Mouse (Mus musculus) embryonic facial prominence, embryonic 11.5 days (tissue): ENCODE measurements at regions not wholly inside any gene's neighbourhood (a gene's known extent, or its start where the extent isn't known, plus 50 kb on each side); places are given as distances from the start of the nearest gene placed in this dataset.

ENCODE experiments used
- ATAC-seq: fragments of 200-750 bp; cut with Nextera tagmentation; replicated peaks from 2 replicates; pipeline ENCODE4 v1.8.0; 2017; ENCODE audit warnings: low read depth; ENCODE audit not compliant: insufficient number of reproducible peaks, low FRiP score, low TSS enrichment
- DNase-seq: peaks from one replicate; pipeline ENCODE4 v3.0.0-alpha.2; 2015; ENCODE audit warnings: low spot score
- H3K27ac ChIP-seq: fragments of 300-500 bp; sonication (generic); replicated peaks from 2 replicates; pipeline ENCODE4 v1.5.1; 2014; ENCODE audit warnings: mild to moderate bottlenecking, low read depth, low read length, control low read depth
- H3K27me3 ChIP-seq: fragments of 300-500 bp; sonication (generic); 2 replicates; pipeline ENCODE4 v1.6.1; 2014; ENCODE audit warnings: mild to moderate bottlenecking, low read length, moderate library complexity, mixed read lengths; ENCODE audit not compliant: control insufficient read depth, insufficient read depth
- H3K36me3 ChIP-seq: fragments of 300-500 bp; sonication (generic); replicated peaks from 2 replicates; pipeline ENCODE4 v1.6.1; 2014; ENCODE audit warnings: low read depth, mild to moderate bottlenecking, low read length, moderate library complexity, mixed read lengths; ENCODE audit not compliant: control insufficient read depth, insufficient read depth
- H3K4me1 ChIP-seq: fragments of 300-500 bp; sonication (generic); 2 replicates; pipeline ENCODE4 v1.6.1; 2014; ENCODE audit warnings: low read length, mixed read lengths; ENCODE audit not compliant: control insufficient read depth, insufficient read depth
- H3K4me2 ChIP-seq: fragments of 300-500 bp; sonication (generic); 2 replicates; pipeline ENCODE4 v1.6.1; 2014; ENCODE audit warnings: low read depth, mild to moderate bottlenecking, control low read depth, low read length, moderate library complexity
- H3K4me3 ChIP-seq: fragments of 300-500 bp; sonication (generic); 2 replicates; pipeline ENCODE4 v1.5.1; 2014; ENCODE audit warnings: low read depth, low read length, control low read depth
- H3K9ac ChIP-seq: fragments of 300-500 bp; sonication (generic); replicated peaks from 2 replicates; pipeline ENCODE4 v1.6.1; 2014; ENCODE audit warnings: mild to moderate bottlenecking, control low read depth, low read length
- H3K9me3 ChIP-seq: fragments of 300-500 bp; sonication (generic); replicated peaks from 2 replicates; pipeline ENCODE4 v1.6.1; 2016; ENCODE audit warnings: mild to moderate bottlenecking, low read length, inconsistent platforms, mixed read lengths; ENCODE audit not compliant: control insufficient read depth
- WGBS: fragments of 180-500 bp; shearing (Covaris S2); extraction: QIAGEN DNeasy Blood & Tissue Kit; methylation state at CpG from one replicate; pipeline ENCODE4 v1.1.7; 2014; 5-methylcytosine and 5-hydroxymethylcytosine counted together

DNA sequence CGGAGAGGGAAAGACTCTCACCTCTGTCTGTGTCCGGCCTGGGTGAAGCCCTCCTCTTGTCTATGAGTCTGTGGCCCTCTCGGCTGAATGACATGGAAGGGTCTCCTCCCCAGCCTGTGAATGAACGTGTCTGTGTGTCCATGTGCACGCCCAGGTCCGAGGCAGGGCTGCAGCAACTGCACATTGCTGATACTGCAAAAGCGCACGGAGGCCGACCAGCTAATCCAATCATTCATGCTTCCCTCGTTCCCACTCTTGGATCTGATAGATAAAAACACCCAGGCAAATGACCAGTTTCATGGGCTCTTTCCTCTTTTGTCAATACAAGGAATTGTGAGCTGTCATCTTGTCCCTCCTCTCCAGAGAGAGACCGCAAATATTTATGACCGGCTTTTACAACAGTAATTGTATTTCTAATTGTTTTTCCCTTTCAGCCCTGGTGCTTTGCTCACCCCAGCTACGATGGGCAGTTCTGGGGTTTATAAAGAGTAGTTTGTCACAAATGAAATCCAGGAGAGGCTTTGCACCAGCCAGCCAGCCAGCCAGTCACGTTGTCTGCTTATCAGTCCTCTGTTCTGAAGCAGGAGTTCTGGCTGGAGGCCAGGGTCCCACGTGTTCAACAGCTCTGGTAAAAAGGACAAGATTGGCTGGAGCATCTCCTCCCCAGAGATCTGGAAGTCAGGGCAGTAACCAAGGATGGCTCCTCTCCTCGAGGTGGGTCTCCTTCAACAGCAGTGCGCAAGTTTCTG is 222.0 kb upstream of the Cadm1 start:
- H3K4me3 ChIP-seq = no peak overlapping the region
- ATAC-seq = no peak
- H3K4me1 ChIP-seq = no peaks in the 10 kb centered on the region

DNA sequence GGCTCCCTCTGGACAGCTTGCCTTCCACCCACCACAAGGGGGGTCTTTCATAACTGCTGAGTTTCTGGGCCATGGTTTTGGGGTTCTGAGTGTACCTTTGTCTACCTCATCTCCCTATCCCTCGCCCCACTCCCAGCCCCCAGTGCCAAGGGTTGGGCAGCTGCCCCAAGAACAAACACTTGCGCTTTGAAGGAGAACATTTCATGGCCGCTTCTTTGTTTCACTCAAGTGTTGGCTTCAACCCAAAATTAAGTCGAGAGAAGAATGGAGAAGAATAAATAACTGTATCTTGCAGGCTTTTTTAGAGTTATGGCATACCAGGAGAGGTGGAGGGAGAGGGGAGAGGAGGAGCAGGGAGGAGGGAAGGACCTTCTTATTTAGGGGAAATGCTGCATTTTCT is 216.5 kb upstream of the Cadm1 start:
- Histone ChIP-seq H3K27me3 (no peaks in the 10 kb centered on the region), H3K4me1 (no peaks in the 10 kb centered on the region), H3K27ac (no peak overlapping the region), H3K4me3 (no peak overlapping the region), H3K36me3 (no peaks in the 10 kb centered on the region), H3K9me3 (no peaks in the 10 kb centered on the region), H3K9ac (no peak overlapping the region), H3K4me2 (no peak overlapping the region)
- DNase-seq = no peak
- no peak for ATAC-seq
- WGBS = 85% methylated on average over 4 of the region's 4 CpGs

More for the DNA sequence above, 222.0 kb upstream of the Cadm1 start:
- no peaks in the 10 kb centered on the region for H3K9me3 ChIP-seq
- no peaks in the 10 kb centered on the region for H3K36me3 ChIP-seq
- DNase-seq = no peak
- H3K9ac ChIP-seq = no peak overlapping the region
- no peaks in the 10 kb centered on the region for H3K27me3 ChIP-seq
- no peak overlapping the region for H3K27ac ChIP-seq
- H3K4me2 ChIP-seq = no peak overlapping the region
- WGBS = 72% methylated on average over 17 of the region's 17 CpGs

DNA sequence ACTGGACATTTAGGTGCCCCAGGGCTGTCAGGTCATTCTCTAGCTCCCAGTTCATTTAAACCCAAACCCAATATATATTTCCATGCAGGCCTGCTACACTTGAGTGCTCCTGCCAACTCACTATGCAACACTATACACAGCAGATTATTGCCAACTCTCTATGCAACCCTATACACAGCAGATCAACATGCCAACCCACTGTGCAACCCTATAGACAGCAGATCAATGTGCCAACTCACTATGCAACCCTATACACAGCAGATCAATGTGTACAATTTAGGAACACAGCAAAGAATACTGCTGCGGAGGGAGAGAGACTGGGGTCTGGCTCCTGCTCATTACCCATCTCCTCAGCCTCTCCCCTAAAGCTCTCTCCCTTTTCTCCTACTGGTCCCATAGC is 215.7 kb upstream of the Cadm1 start:
- 91% methylated on average over 1 of the region's 1 CpGs for WGBS
- ATAC-seq (no peak), DNase-seq (no peak)
- Histone ChIP-seq H3K9me3 (no peaks in the 10 kb centered on the region), H3K4me3 (no peak overlapping the region), H3K9ac (no peak overlapping the region), H3K4me2 (no peak overlapping the region), H3K4me1 (no peaks in the 10 kb centered on the region), H3K27ac (no peak overlapping the region), H3K36me3 (no peaks in the 10 kb centered on the region), H3K27me3 (no peaks in the 10 kb centered on the region)

DNA sequence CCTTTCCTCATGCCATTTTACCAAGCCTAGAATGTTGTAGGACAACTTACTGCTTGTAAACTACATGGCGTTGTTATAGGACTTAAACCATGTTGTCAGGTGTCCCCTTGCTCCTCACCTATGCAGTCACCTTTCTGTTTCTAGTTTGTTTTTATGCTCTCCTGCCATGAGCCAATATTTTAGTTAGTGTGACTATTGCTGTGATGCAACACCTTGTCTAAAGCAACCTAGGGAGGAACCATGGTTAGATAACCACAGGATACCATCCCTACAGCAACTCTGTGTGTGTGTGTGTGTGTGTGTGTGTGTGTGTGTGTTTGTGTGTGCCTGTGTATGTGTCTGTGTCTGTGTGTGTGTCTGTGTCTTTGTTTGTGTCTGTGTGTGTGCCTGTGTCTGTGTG is 209.6 kb upstream of the Cadm1 start:
- Histone ChIP-seq H3K4me3 (no peak overlapping the region), H3K9me3 (no peaks in the 10 kb centered on the region), H3K27me3 (no peaks in the 10 kb centered on the region), H3K4me2 (no peak overlapping the region), H3K27ac (no peak overlapping the region), H3K4me1 (no peaks in the 10 kb centered on the region), H3K36me3 (no peaks in the 10 kb centered on the region), H3K9ac (no peak overlapping the region)
- WGBS = 89% methylated on average over 1 of the region's 1 CpGs
- no peak for ATAC-seq
- DNase-seq = no peak

DNA sequence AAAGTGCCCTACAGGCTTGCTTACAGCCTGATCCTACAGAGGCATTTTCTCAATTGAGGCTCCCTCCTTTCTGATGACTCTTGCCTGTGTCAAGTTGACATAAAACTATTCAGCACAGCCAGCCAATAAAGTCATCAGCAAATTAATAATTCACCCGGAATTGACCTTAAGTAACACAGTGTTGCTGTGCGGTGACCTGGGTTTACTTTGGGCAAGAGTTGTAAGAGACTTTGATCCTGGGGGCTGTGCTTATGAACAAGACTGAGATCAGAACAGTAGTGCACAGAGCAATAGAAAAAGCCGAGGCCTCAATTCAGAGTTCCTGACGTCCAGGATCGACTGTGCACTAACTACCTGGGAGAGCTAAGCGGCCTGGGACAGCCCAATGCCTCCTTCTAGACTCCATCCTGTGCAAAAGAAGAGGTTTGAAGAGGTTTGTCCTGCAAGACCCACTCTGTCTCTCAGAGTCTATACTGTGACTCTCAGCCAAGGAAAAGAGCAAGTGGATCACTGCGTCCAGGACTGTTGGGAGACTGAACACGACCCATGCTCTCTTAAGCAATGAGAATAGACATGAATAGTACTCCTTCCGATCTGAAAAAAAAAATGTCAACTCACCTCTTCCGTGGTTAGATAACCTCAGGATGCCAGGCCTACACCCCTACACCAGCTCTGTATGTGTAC is 208.7 kb upstream of the Cadm1 start:
- Histone ChIP-seq H3K4me2 (no peak overlapping the region), H3K9ac (no peak overlapping the region), H3K27me3 (no peaks in the 10 kb centered on the region), H3K9me3 (no peaks in the 10 kb centered on the region), H3K36me3 (no peaks in the 10 kb centered on the region), H3K4me1 (no peaks in the 10 kb centered on the region), H3K27ac (no peak overlapping the region), H3K4me3 (no peak overlapping the region)
- ATAC-seq (no peak), DNase-seq (no peak)
- 83% methylated on average over 10 of the region's 10 CpGs for WGBS

DNA sequence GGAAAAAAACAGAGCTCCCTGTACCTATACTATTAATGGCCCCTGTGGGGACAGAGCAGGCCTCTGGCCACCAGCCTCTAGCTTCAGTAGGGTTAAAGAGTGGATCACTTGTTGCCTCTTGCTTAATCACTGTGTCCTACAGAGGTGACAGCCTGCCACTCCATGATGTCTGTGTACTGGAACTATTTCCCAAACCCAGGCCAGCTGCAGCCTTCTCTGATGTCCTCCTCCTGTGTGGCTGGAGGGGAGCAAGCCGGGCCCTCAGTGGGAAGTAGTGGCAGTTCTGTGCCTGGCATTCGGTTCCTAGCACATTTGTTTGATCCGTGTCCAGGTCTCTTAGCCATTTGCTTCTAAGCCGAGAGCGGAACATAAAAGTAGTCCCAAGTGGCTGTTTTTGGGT is 207.7 kb upstream of the Cadm1 start:
- 85% methylated on average over 5 of the region's 5 CpGs for WGBS
- H3K4me1 ChIP-seq = no peaks in the 10 kb centered on the region
- ATAC-seq (no peak), DNase-seq (no peak)
- no peak overlapping the region for H3K4me2 ChIP-seq
- H3K4me3 ChIP-seq = no peak overlapping the region
- H3K9ac ChIP-seq = no peak overlapping the region
- no peaks in the 10 kb centered on the region for H3K27me3 ChIP-seq
- H3K27ac ChIP-seq = no peak overlapping the region
- no peaks in the 10 kb centered on the region for H3K36me3 ChIP-seq
- no peaks in the 10 kb centered on the region for H3K9me3 ChIP-seq

DNA sequence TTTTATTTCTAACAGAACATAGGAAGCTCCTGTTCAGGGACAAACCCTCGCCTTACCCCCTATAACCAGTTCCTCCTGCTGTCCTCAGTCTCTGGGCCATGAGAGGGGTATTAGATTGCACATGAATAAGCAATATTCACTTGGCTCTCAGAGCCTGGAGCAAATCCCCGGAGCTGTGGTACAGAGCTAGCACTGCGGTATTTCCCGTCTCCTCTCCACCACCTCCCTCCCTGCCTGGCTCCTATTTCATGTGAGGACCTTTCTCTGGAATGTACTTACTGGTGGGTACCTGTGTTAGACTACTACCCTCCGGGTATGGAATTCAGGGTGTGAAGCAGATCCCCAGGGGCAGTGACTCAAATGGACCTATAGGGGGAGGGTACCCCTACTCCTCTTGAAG is 206.9 kb upstream of the Cadm1 start:
- ATAC-seq (peak; percentile 75; the same call in 1 of the 2 replicates), DNase-seq (peak; percentile 69)
- Histone ChIP-seq H3K9me3 (no peaks in the 10 kb centered on the region), H3K27ac (no peak overlapping the region), H3K27me3 (no peaks in the 10 kb centered on the region), H3K4me1 (no peaks in the 10 kb centered on the region), H3K4me2 (no peak overlapping the region), H3K36me3 (no peaks in the 10 kb centered on the region), H3K9ac (no peak overlapping the region), H3K4me3 (no peak overlapping the region)
- WGBS = 33% methylated on average over 5 of the region's 5 CpGs

DNA sequence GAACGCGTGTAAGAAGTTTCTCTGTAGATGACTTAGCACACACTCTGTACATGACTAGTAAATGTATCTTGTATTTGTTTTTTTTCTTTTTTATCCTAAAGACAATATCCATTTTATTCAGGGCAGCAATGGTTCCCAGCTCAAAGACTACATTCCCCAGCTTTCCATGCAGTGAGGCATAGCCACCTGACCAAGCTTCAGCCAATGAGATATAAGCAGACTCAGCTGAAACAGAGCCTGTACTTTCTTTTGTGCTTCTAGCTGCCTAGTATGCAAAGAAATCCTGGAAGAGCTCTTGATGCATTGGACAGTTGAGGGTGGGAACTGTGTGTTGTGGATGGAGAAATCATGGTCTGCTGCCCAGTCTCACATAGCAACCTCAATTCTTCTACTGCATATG is 202.4 kb upstream of the Cadm1 start:
- no peak overlapping the region for H3K4me3 ChIP-seq
- H3K27ac ChIP-seq = no peak overlapping the region
- no peak overlapping the region for H3K9ac ChIP-seq
- no peaks in the 10 kb centered on the region for H3K36me3 ChIP-seq
- no peaks in the 10 kb centered on the region for H3K27me3 ChIP-seq
- H3K4me2 ChIP-seq = no peak overlapping the region
- ATAC-seq = no peak
- H3K4me1 ChIP-seq = no peaks in the 10 kb centered on the region
- WGBS = 99% methylated on average over 2 of the region's 2 CpGs
- peak; percentile 38 for DNase-seq
- no peaks in the 10 kb centered on the region for H3K9me3 ChIP-seq
